Mouse (Mus musculus): Measurements from ENCODE around the gene Tbx20. TPM values are rescaled to one million over a fixed set of nuclear protein-coding genes. Genes with fewer than 3 reads are reported as not detected.

The Tbx20 gene
- not detected for polyA plus RNA-seq (2015; fragmentation: Illumina TruSeq; extraction: RNeasy Lipid Tissue Mini Kit (QIAGEN cat#74804); ENCODE audit: low read depth, low replicate concordance)

DNA sequence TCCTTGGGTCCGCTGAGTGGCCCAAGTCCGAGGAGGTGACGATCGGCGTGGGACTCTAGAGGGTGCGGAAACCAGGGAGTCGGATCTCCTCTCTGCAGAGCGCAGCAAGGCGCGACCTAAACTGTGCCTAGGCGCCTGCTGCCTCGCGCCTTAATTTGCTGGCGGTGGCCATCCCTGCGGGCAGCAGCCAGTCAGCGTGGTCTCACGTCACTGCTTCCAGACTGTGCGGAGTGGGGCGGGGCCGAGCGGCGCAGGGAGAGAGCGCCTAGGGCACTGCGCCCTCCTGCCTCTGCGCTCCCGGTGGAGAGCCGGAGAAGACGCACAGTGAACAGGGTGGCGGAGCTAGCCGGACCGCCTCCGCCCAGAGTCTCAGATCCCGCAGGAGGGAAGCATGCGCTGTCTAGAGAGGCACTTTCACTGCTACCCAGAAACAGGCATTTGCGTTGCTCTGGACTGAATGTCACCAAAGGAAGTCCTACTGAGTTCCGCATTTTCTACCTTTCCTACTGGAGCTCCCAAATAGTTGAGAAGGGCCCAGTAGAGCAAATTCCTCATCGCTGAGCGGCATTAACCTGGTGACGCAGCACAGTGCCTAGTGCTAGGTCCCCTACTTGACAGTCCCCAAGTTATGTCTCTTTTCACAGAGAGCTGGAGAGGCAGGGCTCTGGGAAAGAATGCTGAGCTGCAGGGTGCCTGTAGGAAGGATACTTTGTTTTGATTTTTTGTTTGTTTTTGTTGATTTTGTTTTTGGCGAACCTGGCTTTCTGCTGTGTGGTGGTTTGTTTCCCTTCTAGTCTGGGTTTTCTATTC is at the start of gene Tbx20:
TSS of gene Tbx20 (minus strand) at position 144 of the 810 bp plus-strand sequence.

GRCm38 (mm10) chr9:24695700-24696404 is 78.3 kb downstream of the Tbx20 start, which contains the start of gene Dpy19l2:
TSS of gene Dpy19l2 (minus strand) at chr9:24696293.

Other genes with a start within 250 kb of the Tbx20 start
- gene Cypt4, start 149.1 kb downstream of the Tbx20 start, polyA plus RNA-seq (2015; fragmentation: Illumina TruSeq; extraction: RNeasy Lipid Tissue Mini Kit (QIAGEN cat#74804); ENCODE audit: low read depth, low replicate concordance): not detected
- gene Dpy19l2, start 78.0 kb downstream of the Tbx20 start, polyA plus RNA-seq (2015; fragmentation: Illumina TruSeq; extraction: RNeasy Lipid Tissue Mini Kit (QIAGEN cat#74804); ENCODE audit: low read depth, low replicate concordance): 0.49 TPM